Mouse (Mus musculus) limb, embryonic 13.5 days (tissue): Measurements from ENCODE around the gene Polm. TPM values are rescaled to one million over a fixed set of nuclear protein-coding genes. Genes with fewer than 3 reads are reported as not detected.
A peak's percentile ranks its signal among the peaks of the same experiment; 100 is the strongest.
"Not testable (repeated sequence)": the region's sequence is repeated elsewhere in the genome, so short reads cannot be mapped to it uniquely, and the experiment has no call there.

Experiments
- ATAC-seq: fragments of 200-750 bp; cut with Nextera tagmentation; 2 replicates; pipeline ENCODE4 v1.8.0; 2017; ENCODE audit warnings: low read depth, moderate number of reproducible peaks, moderate TSS enrichment; ENCODE audit not compliant: low FRiP score
- H3K27ac ChIP-seq: fragments of 300-500 bp; sonication (generic); 2 replicates; pipeline ENCODE4 v1.5.1; 2015; ENCODE audit warnings: inconsistent platforms, mild to moderate bottlenecking, moderate library complexity
- H3K27me3 ChIP-seq: fragments of 300-500 bp; sonication (generic); 2 replicates; pipeline ENCODE4 v1.6.1; 2015; ENCODE audit warnings: mild to moderate bottlenecking, inconsistent platforms
- H3K36me3 ChIP-seq: fragments of 300-500 bp; sonication (generic); 2 replicates; pipeline ENCODE4 v1.6.1; 2015; ENCODE audit warnings: inconsistent platforms, mild to moderate bottlenecking, moderate library complexity
- H3K4me1 ChIP-seq: fragments of 300-500 bp; sonication (generic); 2 replicates; pipeline ENCODE4 v1.6.1; 2015; ENCODE audit warnings: inconsistent platforms
- H3K4me2 ChIP-seq: fragments of 300-500 bp; sonication (generic); replicated peaks from 2 replicates; pipeline ENCODE4 v1.6.1; 2015; ENCODE audit warnings: inconsistent platforms, mild to moderate bottlenecking, moderate library complexity
- H3K4me3 ChIP-seq: fragments of 300-500 bp; sonication (generic); 2 replicates; pipeline ENCODE4 v1.5.1; 2015; ENCODE audit warnings: moderate library complexity, mild to moderate bottlenecking, inconsistent platforms
- H3K9ac ChIP-seq: fragments of 300-500 bp; sonication (generic); 2 replicates; pipeline ENCODE4 v1.6.1; 2015; ENCODE audit warnings: mild to moderate bottlenecking, inconsistent platforms
- H3K9me3 ChIP-seq: fragments of 300-500 bp; sonication (generic); 2 replicates; pipeline ENCODE4 v1.6.1; 2016; ENCODE audit warnings: inconsistent platforms
- WGBS: fragments of 180-500 bp; shearing (Covaris S2); methylation state at CpG from one replicate; pipeline ENCODE4 v1.1.7; 2015; 5-methylcytosine and 5-hydroxymethylcytosine counted together
- polyA plus RNA-seq: library from polyadenylated mRNA; unstranded; fragments of >200 nt; fragmentation: Nextera tagmentation; extraction: Ambion mirVana; gene quantifications from 2 replicates; pipeline ENCODE4 v1.2.1, GENCODE M21; 2015

Polm gene
- polyA plus RNA-seq, 1 experiment from 2014 or later: 10.5 TPM

DNA sequence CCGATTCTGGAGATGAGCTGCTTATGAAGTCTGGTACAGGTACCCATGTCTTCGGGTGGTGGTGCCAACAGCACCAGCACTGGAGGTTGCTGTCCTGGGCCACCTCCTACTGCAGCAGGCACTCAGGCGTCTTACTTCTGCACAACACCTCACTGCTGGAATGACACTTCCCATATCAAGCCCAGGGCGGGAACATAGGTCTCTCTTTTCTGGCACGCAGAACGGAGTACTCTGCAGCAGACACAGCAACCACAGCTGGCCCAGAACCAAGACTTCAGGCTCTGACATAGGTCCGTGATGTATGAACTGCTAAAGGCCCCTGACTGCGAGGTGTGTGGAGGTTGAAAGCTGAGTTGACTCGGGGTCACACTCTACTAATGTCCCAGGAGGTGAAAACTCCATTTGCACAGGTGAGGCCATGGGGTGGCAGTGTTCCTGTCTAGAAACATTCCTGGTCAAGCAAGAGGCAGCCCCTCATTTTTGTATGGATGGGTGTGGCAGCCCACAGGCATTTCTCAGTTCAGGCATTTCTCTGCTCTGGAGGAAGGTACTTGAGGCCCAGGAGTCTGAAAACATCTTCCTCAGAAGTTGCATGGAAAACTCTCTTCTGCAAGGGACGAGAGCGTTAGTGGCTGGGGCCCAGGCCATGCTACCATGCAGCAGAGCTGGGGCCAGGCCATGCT is 9.2 kb downstream of the Polm start:
- no peak overlapping the region for H3K27ac ChIP-seq
- ATAC-seq: no peak
- no peaks in the 10 kb centered on the region for H3K4me1 ChIP-seq
- H3K4me3 ChIP-seq: no peak overlapping the region
- H3K36me3 ChIP-seq: peaks cover 60% of the 10 kb centered on the region
- no peaks in the 10 kb centered on the region for H3K9me3 ChIP-seq
- H3K27me3 ChIP-seq: no peaks in the 10 kb centered on the region
- H3K9ac ChIP-seq: no peak overlapping the region
- H3K4me2 ChIP-seq: no peak overlapping the region
- 81% methylated on average over 11 of the region's 11 CpGs for WGBS

DNA sequence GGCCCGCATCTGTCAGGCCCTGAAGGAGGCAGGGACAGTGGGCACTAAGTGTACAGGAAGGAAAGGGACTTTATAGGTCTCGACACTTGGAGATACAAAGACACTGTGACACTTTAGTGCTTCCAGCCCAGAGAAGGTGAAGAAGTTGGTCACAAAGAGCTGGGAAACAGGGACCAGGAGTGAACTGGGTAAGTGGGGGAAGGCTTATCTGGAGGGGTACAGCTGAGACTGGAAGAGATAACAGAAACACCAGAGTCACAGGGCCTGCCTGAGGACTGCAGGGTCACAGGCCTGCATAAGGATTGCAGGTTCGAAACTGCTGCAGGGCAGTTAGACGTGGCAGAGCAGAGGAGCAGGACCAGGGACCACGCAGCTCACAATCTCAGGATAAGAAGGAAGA is 9.9 kb downstream of the Polm start:
- 92% methylated on average over 5 of the region's 5 CpGs for WGBS
- Histone ChIP-seq H3K27ac (no peak overlapping the region), H3K9me3 (no peaks in the 10 kb centered on the region), H3K4me2 (no peak overlapping the region), H3K9ac (no peak overlapping the region), H3K4me3 (no peak overlapping the region), H3K27me3 (no peaks in the 10 kb centered on the region), H3K36me3 (peaks cover 55% of the 10 kb centered on the region), H3K4me1 (no peaks in the 10 kb centered on the region)
- no peak for ATAC-seq

- peaks cover 30% of the 10 kb centered on the region for H3K36me3 ChIP-seq
- H3K27ac ChIP-seq: no peak overlapping the region
- no peaks in the 10 kb centered on the region for H3K27me3 ChIP-seq
- H3K9ac ChIP-seq: no peak overlapping the region
- no peak for ATAC-seq
- H3K4me3 ChIP-seq: no peak overlapping the region
- no peaks in the 10 kb centered on the region for H3K9me3 ChIP-seq
- no peak overlapping the region for H3K4me2 ChIP-seq
- H3K4me1 ChIP-seq: no peaks in the 10 kb centered on the region
Observed at GRCm38 (mm10) chr11:5825432-5825831, 12.4 kb downstream of the Polm start.

GRCm38 (mm10) chr11:5819223-5819622 is 18.6 kb downstream of the Polm start:
- Histone ChIP-seq H3K27ac (no peak overlapping the region), H3K9me3 (no peaks in the 10 kb centered on the region; the same call in 1 of the 2 replicates), H3K9ac (no peak overlapping the region), H3K4me3 (no peak overlapping the region), H3K4me2 (no peak overlapping the region), H3K36me3 (no peaks in the 10 kb centered on the region), H3K27me3 (no peaks in the 10 kb centered on the region), H3K4me1 (no peaks in the 10 kb centered on the region)
- WGBS: 67% methylated on average over 2 of the region's 2 CpGs
- no peak for ATAC-seq

DNA sequence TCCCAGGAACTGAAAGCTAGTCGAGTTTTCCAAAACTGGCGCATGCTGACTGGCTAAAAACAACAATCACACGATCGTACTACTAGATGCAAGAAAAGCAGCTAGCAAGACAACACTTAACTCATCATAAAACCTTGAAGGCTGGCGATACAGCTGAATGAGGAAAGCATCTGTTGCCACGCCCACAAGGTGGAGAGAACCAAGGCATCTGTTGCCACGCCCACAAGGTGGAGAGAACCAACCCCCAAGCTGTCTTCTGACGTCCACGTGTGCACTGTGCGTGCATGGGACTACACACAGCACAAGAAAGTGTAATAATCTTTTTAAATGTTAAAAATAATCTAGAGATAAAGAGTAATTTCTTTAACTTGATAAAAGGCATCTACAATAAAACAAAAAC is 24.4 kb downstream of the Polm start:
- Histone ChIP-seq H3K9ac (no peak overlapping the region), H3K27ac (no peak overlapping the region), H3K36me3 (no peaks in the 10 kb centered on the region), H3K4me1 (no peaks in the 10 kb centered on the region), H3K27me3 (no peaks in the 10 kb centered on the region), H3K4me3 (no peak overlapping the region), H3K9me3 (no peaks in the 10 kb centered on the region; the same call in 1 of the 2 replicates), H3K4me2 (no peak overlapping the region)
- 76% methylated on average over 10 of the region's 10 CpGs for WGBS
- no peak for ATAC-seq

DNA sequence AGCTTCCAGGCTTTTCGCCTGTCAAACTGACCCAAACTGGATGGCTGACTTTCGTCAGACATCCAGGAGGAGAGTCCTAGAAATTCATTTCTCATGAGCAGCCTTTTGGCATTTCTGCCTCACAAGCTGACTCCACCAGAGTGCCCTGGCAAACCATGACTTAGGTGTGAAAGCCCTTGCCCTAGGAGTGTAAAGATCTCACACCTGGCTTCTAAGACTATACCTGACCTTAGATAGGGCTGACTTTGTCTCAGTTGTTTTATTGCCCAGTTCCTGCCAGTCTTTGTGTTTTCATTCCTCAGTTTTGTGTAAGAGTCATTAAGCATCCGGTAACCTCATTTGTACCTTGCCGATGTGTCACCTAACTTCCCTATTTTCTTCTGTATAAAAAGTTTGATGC is 28.3 kb downstream of the Polm start:
- not testable (repeated sequence) for H3K27ac ChIP-seq, ATAC-seq
- WGBS: 83% methylated on average over 4 of the region's 4 CpGs

GRCm38 (mm10) chr11:5807956-5808355 is 29.9 kb downstream of the Polm start:
- Histone ChIP-seq H3K4me1 (peaks cover 14% of the 10 kb centered on the region), H3K27ac (no peak overlapping the region), H3K9me3 (no peaks in the 10 kb centered on the region), H3K9ac (no peak overlapping the region), H3K4me3 (no peak overlapping the region), H3K36me3 (no peaks in the 10 kb centered on the region), H3K27me3 (no peaks in the 10 kb centered on the region), H3K4me2 (no peak overlapping the region)
- 85% methylated on average over 9 of the region's 9 CpGs for WGBS
- no peak for ATAC-seq

More for the DNA sequence above, 28.3 kb downstream of the Polm start:
- H3K4me1 ChIP-seq, H3K9ac ChIP-seq, H3K4me2 ChIP-seq, H3K9me3 ChIP-seq, H3K4me3 ChIP-seq, H3K36me3 ChIP-seq, H3K27me3 ChIP-seq: not testable (repeated sequence)

GRCm38 (mm10) chr11:5805711-5806110 is 32.1 kb downstream of the Polm start:
- Histone ChIP-seq H3K27me3 (no peaks in the 10 kb centered on the region), H3K9ac (no peak overlapping the region), H3K36me3 (peaks cover 9% of the 10 kb centered on the region), H3K4me3 (no peak overlapping the region), H3K4me2 (no peak overlapping the region), H3K27ac (no peak overlapping the region), H3K9me3 (no peaks in the 10 kb centered on the region), H3K4me1 (peaks cover 29% of the 10 kb centered on the region)
- no peak for ATAC-seq
- 86% methylated on average over 3 of the region's 3 CpGs for WGBS

DNA sequence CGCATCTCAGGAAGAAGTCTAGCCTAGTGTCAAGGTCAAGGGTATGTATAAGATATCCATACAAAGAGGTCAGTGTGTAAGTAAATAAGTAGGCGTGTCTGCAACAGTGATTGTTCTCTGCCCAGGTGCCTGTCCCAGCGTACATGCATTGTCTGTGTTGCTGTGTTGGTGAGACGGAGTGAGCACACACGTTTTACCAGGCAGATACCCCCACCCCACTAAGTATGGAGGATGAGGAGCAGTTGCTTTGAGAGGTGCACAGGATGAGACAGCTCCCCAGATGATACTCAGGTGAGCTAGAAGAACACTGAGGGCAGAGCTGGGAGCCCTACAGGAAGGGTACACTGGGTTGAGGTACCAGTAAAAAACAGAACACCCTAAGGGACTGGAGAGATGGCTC is 33.6 kb downstream of the Polm start:
- no peak overlapping the region for H3K27ac ChIP-seq
- 77% methylated on average over 5 of the region's 5 CpGs for WGBS
- ATAC-seq: no peak
- H3K27me3 ChIP-seq: no peaks in the 10 kb centered on the region
- no peak overlapping the region for H3K4me2 ChIP-seq
- H3K9me3 ChIP-seq: no peaks in the 10 kb centered on the region
- H3K9ac ChIP-seq: no peak overlapping the region
- H3K4me3 ChIP-seq: no peak overlapping the region
- H3K4me1 ChIP-seq: peaks cover 29% of the 10 kb centered on the region
- H3K36me3 ChIP-seq: peaks cover 25% of the 10 kb centered on the region

DNA sequence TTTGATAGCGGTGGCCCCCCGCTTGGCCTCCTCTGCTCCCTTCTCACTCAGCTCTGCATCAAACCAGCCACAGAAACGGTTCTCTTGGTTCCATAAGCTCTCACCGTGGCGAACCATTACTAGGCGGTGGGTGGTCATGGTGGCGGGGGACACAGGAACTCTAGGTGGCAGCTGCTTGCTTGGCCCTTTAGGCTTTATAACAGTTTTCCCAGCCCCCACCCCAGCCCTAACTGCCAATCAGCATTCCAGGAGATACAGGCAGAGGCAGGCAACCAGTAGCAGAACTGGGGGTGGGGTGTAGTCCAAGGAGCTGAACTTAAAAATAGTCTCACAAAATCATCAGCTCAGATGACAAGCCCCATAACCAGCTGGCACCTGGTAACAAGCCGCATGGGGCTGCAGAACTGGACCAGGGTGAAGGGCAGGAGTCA is 34.2 kb downstream of the Polm start, which contains the start of gene Pgam2:
TSS of gene Pgam2 (minus strand) at position 183 of the 431 bp plus-strand sequence.
- WGBS: 31% methylated on average over 8 of the region's 8 CpGs
- Histone ChIP-seq H3K4me2 (peak within 1 kb of the TSS; percentile 46), H3K27me3 (no peaks in the 10 kb centered on the region), H3K9ac (peak within 1 kb of the TSS; percentile 45), H3K4me1 (peaks cover 29% of the 10 kb centered on the region), H3K27ac (no peak within 1 kb of the TSS), H3K9me3 (no peaks in the 10 kb centered on the region), H3K36me3 (peaks cover 31% of the 10 kb centered on the region), H3K4me3 (peak within 1 kb of the TSS; percentile 21)
- peak; percentile 74 for ATAC-seq

DNA sequence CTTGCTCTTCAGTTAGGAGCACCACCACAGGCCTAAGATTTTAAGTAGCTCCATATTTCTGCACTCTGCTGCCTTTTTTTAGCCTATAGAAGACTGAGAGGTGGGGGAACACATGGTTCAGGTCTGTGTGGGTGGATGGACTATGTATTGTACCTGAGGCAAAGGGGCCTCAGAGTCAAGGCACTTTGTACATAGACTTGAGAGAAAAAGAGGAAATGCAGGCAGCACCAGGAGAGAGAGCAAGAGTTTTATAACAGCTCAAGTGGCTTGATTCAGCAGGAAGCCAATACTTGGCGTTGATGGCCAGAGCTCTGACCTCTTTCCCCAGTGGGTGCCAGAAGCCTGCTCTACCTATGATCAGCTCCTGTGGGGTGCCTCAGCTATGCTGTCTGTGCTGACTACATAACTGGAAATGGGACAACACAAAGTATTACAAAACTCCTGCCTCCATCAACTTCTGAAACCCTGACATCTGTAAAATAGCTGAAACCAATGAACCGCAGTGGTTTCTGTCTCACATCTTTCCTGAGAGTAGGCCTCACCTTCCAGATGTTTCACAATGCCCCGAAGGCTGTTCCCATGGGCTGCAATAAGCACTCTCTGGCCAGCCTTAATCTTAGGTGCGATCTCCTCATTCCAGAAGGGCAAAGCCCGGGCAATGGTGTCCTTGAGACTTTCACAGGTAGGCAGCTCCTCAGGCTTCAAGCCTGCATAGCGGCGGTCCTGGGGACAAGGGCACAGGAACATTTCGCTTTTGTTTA is 35.2 kb downstream of the Polm start:
- Histone ChIP-seq H3K27me3 (no peaks in the 10 kb centered on the region), H3K27ac (no peak overlapping the region), H3K9ac (peak overlapping the region; percentile 40; the same call in 1 of the 2 replicates), H3K9me3 (no peaks in the 10 kb centered on the region), H3K4me3 (peak overlapping the region; percentile 21), H3K4me1 (peaks cover 29% of the 10 kb centered on the region), H3K4me2 (peak overlapping the region; percentile 46), H3K36me3 (peaks cover 38% of the 10 kb centered on the region)
- 63% methylated on average over 8 of the region's 8 CpGs for WGBS
- no peak for ATAC-seq

GRCm38 (mm10) chr11:5802005-5802404 is 35.8 kb downstream of the Polm start:
- ATAC-seq: 0 out of 2 replicates have a peak, but pooled peaks have one; percentile 5
- H3K27ac ChIP-seq: no peak overlapping the region
- H3K4me1 ChIP-seq: peaks cover 29% of the 10 kb centered on the region

More at GRCm38 (mm10) chr11:5802005-5802404, 35.8 kb downstream of the Polm start:
- Histone ChIP-seq H3K4me2 (0 out of 2 replicates have a peak overlapping the region, but pooled peaks have one; percentile 7), H3K9me3 (no peaks in the 10 kb centered on the region), H3K27me3 (no peaks in the 10 kb centered on the region), H3K4me3 (no peak overlapping the region), H3K36me3 (peaks cover 45% of the 10 kb centered on the region), H3K9ac (0 out of 2 replicates have a peak overlapping the region, but pooled peaks have one; percentile 6)
- WGBS: 63% methylated on average over 12 of the region's 12 CpGs
